Mouse (Mus musculus) testis, adult 2 months (tissue): ENCODE data around the gene Pdzd7. TPM values are rescaled to one million over a fixed set of nuclear protein-coding genes. Genes with fewer than 3 reads are reported as not detected.

Experiments used
- H3K27ac ChIP-seq: fragments of 200-500 bp; 2 replicates; pipeline ENCODE4 v1.5.1; 2012; ENCODE audit warnings: low read depth, low read length; ENCODE audit not compliant: control insufficient read depth, insufficient read depth
- H3K27me3 ChIP-seq: fragments of 200-500 bp; 2 replicates; pipeline ENCODE4 v1.6.1; 2012; ENCODE audit warnings: mild to moderate bottlenecking, low read length, moderate library complexity; ENCODE audit not compliant: control insufficient read depth, insufficient read depth
- H3K36me3 ChIP-seq: fragments of 200-500 bp; 2 replicates; pipeline ENCODE4 v1.6.1; 2012; ENCODE audit warnings: mild to moderate bottlenecking, low read length; ENCODE audit not compliant: control insufficient read depth, insufficient read depth
- H3K4me1 ChIP-seq: fragments of 200-500 bp; 2 replicates; pipeline ENCODE4 v1.6.1; 2012; ENCODE audit warnings: low read length; ENCODE audit not compliant: control insufficient read depth, insufficient read depth
- H3K4me3 ChIP-seq: fragments of 200-500 bp; 2 replicates; pipeline ENCODE4 v1.5.1; 2012; ENCODE audit warnings: low read depth, mild to moderate bottlenecking, low read length, moderate library complexity, mixed read lengths; ENCODE audit not compliant: control insufficient read depth
- CTCF ChIP-seq: fragments of 200-500 bp; IDR thresholded peaks from 2 replicates; pipeline ENCODE4 v1.5.1; 2012; ENCODE audit warnings: low read depth, mild to moderate bottlenecking, inconsistent platforms, low read length, moderate library complexity; ENCODE audit not compliant: control insufficient read depth, insufficient read depth, insufficient replicate concordance
- POLR2A ChIP-seq: fragments of 200-500 bp; IDR thresholded peaks from 2 replicates; pipeline ENCODE4 v1.6.1; 2012; ENCODE audit warnings: low read depth, mild to moderate bottlenecking, inconsistent platforms, low read length, moderate library complexity; ENCODE audit not compliant: control insufficient read depth
- polyA plus RNA-seq: library from polyadenylated mRNA; depleted of rRNA; stranded (reverse); fragments of >200 nt; gene quantifications from 2 replicates; pipeline ENCODE4 v1.2.3, GENCODE M21; 2012

Gene Pdzd7
- polyA plus RNA-seq, 1 experiment = 1.0 TPM

DNA sequence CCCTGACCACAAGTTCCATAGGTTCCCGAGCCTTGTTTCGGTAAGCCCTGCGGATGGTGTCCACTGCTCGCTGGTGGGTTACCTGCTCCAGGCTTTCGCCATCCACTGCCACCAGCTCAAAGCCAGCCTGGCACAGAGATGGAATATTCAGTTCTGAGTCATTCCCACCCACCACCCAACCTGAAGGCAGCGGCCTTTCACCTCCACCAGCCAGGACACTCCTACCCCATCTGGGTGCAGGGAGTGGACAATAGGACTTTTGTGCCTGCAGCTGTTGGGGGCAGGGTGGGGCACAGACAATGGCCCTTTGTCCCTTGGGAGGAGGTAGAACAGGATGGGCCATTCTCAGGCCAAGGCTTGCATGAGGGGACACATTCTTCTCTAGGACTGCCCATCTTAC, 17.7 kb downstream of the Pdzd7 start:
- TF ChIP-seq POLR2A (no peak), CTCF (no peak)
- peaks cover 30% of the 10 kb centered on the region for H3K4me1 ChIP-seq
- H3K4me3 ChIP-seq = no peak overlapping the region
- H3K36me3 ChIP-seq = no peaks in the 10 kb centered on the region
- H3K27ac ChIP-seq = 0 out of 2 replicates have a peak overlapping the region, but pooled peaks have one; percentile 16
- no peaks in the 10 kb centered on the region; the same call in 1 of the 2 replicates for H3K27me3 ChIP-seq

DNA sequence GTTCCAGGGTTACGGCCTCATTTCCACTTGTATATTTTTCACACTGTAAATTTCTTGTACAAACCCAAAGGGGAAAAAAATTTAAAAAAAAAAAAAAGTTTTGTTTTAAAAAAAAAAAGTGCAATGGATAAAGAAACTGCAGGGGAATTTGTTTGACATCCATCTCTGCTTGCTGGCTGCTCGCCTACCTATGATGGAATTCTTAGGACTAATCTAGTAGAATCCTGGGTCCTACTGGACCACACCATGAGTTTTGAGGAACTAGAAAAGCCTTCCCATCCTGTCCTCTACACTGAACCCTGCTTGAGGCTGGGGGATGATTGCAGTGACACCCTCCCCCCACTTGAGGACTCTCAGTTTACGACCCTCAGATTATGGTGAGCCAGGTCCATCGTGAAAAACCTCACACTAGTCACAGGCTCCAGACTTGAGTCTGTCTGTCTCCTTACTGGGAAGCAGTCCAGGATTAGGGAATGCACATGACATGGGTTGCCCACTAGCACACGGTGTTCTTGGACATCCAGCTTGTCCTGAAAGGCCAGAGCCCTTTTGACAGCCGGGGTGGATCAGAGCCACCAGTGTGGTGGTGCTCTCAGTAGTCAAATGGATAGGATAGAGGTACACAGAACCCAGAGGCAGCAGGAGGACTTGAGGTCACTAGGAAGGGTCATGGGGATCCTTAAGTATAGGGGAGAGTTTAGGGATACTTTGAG, 18.4 kb downstream of the Pdzd7 start:
- H3K27ac ChIP-seq = 0 out of 2 replicates have a peak overlapping the region, but pooled peaks have one; percentile 16
- H3K36me3 ChIP-seq = no peaks in the 10 kb centered on the region
- no peak overlapping the region for H3K4me3 ChIP-seq
- H3K27me3 ChIP-seq = no peaks in the 10 kb centered on the region; the same call in 1 of the 2 replicates
- TF ChIP-seq POLR2A (no peak), CTCF (no peak)
- peaks cover 30% of the 10 kb centered on the region for H3K4me1 ChIP-seq

DNA sequence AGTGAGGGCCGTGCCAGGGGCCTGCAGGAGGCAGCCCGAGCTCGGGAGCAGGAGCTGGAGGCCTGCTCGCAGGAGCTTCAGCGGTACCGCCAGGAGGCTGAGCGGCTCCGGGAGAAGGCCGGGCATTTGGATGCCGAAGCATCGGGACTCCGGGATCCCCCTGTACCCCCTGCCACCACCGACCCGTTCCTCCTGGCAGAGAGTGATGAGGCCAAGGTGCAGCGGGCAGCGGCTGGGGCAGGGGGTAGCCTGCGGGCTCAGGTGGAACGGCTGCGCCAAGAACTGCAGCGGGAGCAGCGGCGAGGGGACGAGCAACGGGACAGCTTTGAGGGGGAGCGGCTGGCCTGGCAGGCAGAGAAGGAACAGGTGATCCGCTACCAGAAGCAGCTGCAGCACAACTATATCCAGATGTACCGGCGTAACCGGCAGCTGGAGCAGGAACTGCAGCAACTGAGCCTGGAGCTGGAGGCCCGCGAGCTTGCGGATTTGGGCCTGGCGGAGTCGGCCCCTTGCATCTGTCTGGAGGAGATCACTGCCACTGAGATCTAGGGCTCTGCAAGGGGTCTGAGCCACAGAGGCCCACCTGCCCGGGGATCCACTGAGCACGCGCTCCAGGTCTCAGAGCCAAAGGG, 19.5 kb downstream of the Pdzd7 start:
- Histone ChIP-seq H3K4me1 (peaks cover 30% of the 10 kb centered on the region), H3K27me3 (no peaks in the 10 kb centered on the region; the same call in 1 of the 2 replicates), H3K36me3 (no peaks in the 10 kb centered on the region), H3K4me3 (no peak overlapping the region), H3K27ac (no peak overlapping the region)
- no peak for TF ChIP-seq POLR2A
- TF ChIP-seq CTCF = no peak

DNA sequence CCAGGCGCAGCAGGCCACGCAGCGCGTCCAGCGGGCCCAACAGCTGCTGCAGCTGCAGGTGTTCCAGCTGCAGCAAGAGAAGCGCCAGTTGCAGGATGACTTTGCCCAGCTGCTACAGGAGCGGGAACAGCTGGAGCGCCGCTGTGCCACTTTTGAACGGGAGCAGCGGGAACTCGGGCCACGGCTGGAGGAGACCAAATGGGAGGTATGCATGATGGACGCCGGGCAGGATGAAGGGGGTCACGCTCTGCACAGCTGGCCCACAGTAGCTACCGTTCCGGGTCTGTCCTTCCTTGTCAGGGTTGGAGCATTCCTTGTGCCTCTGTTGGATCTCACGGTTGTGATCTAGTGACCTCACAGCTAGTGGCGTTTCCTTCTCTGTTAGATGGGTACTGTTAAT, 20.7 kb downstream of the Pdzd7 start:
- peaks cover 31% of the 10 kb centered on the region for H3K4me1 ChIP-seq
- no peaks in the 10 kb centered on the region for H3K36me3 ChIP-seq
- no peak overlapping the region for H3K27ac ChIP-seq
- H3K27me3 ChIP-seq = no peaks in the 10 kb centered on the region; the same call in 1 of the 2 replicates
- peak overlapping the region; percentile 53 for H3K4me3 ChIP-seq
- no peak for TF ChIP-seq CTCF
- TF ChIP-seq POLR2A = no peak

DNA sequence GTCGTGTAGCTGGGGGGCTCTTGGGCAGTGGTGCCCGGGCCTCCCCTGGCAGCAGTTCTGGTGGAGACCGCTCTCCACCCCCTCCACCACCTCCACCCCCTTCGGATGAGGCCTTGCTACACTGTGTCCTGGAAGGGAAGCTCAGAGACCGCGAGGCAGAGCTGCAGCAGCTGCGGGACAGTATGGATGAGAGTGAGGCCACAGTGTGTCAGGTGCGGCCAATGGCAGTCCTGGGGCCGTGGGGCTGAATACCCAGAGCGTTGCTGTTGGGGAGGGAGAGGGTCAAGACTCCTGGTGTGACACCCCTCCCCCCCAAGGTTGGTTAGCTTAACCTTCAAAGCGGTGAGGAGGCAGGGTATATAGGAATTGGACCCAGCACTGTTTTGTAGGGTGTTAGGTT, 21.5 kb downstream of the Pdzd7 start:
- no peaks in the 10 kb centered on the region for H3K36me3 ChIP-seq
- H3K27me3 ChIP-seq = no peaks in the 10 kb centered on the region; the same call in 1 of the 2 replicates
- TF ChIP-seq CTCF (no peak), POLR2A (no peak)
- no peak overlapping the region for H3K27ac ChIP-seq
- no peak overlapping the region for H3K4me3 ChIP-seq
- peaks cover 26% of the 10 kb centered on the region for H3K4me1 ChIP-seq

DNA sequence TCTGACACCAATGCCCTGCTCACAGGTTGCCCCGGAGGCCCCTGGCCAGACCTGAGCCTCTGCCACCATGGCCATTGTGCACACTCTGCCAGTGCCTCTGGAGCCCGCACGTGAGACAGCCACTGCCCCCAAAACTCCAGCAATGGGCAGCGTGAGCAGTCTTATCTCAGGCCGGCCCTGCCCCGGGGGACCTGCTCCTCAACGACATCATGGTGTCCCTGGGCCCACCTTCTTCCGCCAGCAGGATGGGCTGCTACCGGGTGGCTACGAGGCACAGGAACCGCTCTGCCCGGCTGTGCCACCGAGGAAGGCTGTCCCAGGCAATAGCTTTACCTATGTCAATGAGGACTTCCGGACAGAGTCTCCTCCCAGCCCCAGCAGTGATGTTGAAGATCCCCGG, 24.2 kb downstream of the Pdzd7 start:
- H3K27ac ChIP-seq = no peak overlapping the region
- no peak overlapping the region for H3K4me3 ChIP-seq
- H3K4me1 ChIP-seq = peaks cover 27% of the 10 kb centered on the region
- no peak for TF ChIP-seq CTCF
- TF ChIP-seq POLR2A = no peak
- H3K27me3 ChIP-seq = no peaks in the 10 kb centered on the region; the same call in none of the 2 replicates
- H3K36me3 ChIP-seq = no peaks in the 10 kb centered on the region

DNA sequence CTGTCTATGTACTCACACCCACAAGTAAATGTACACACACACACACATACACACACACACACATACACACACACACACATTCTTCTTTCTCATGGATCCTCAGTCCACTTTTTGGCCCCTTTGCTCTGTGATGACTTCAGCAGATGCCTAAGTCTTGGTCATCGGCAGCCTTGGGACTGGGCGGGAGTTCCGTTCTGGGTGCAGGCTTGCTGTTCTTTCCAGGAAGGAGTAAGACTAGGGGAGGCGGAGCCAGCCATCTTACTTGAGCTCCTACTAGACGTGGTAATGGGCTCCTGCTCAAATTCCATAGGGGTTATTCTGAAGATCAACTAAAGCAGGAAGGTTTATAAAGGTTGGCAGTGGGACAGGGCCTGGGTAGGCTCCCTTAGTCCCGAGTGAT, 25.2 kb downstream of the Pdzd7 start:
- TF ChIP-seq POLR2A = no peak
- no peak for TF ChIP-seq CTCF
- Histone ChIP-seq H3K27me3 (peaks cover 3% of the 10 kb centered on the region), H3K36me3 (no peaks in the 10 kb centered on the region), H3K4me3 (no peak overlapping the region), H3K27ac (no peak overlapping the region), H3K4me1 (peaks cover 29% of the 10 kb centered on the region)

DNA sequence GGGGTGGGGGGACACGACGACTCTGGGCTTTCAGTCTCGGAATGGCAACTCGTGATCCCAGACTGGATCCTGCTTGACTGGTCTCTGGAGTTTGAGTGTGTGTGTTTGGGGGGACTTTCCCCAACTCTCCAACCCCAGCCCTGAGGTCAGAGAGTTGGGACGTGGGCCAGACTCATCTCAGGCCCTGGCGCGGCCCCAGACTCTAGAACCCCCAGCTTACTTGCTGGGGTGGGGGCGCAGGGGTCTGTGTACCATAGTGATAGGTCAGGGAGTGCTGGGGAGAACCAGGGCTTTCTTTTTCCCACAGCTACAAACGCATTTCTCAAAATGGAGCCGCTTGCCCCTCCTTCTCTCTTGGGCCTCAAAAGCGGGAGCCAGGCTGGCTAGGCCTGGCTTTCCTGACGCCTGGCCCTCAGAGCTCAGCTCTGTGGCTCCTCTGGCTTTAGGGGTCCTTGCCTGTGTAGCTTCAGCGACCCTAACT, 27.1 kb downstream of the Pdzd7 start:
- TF ChIP-seq CTCF (no peak), POLR2A (no peak)
- H3K4me1 ChIP-seq = peaks cover 30% of the 10 kb centered on the region
- H3K36me3 ChIP-seq = no peaks in the 10 kb centered on the region
- H3K27me3 ChIP-seq = peaks cover 3% of the 10 kb centered on the region
- peak overlapping the region; percentile 86 for H3K27ac ChIP-seq
- peak overlapping the region; percentile 84 for H3K4me3 ChIP-seq
